Mouse (Mus musculus): ENCODE results near the gene Rnf135. TPM values are rescaled to one million over a fixed set of nuclear protein-coding genes. Genes with fewer than 3 reads are reported as not detected.

The Rnf135 gene
- polyA plus RNA-seq, 1 experiment, result 8.1 TPM

- 84% methylated on average over 7 of the region's 7 CpGs for WGBS
- no peak for DNase-seq
- TF ChIP-seq CTCF (IDR thresholded peaks at IDR 0.05; ENCODE audit: insufficient read depth, low read length) (no peak), POLR2A (IDR thresholded peaks at IDR 0.05; ENCODE audit: borderline replicate concordance, extremely low read depth, low read depth, low read length) (no peak)
- Histone ChIP-seq H3K4me1 (ENCODE audit: control insufficient read depth, insufficient read depth, low read length) (no peaks in the 10 kb centered on the region), H3K4me3 (replicated peaks; ENCODE audit: extremely low read depth, low read depth, low read length) (no peak overlapping the region)
These were observed 12.7 kb downstream of the Rnf135 start for GRCm38 (mm10) chr11:80196351-80196750.

DNA sequence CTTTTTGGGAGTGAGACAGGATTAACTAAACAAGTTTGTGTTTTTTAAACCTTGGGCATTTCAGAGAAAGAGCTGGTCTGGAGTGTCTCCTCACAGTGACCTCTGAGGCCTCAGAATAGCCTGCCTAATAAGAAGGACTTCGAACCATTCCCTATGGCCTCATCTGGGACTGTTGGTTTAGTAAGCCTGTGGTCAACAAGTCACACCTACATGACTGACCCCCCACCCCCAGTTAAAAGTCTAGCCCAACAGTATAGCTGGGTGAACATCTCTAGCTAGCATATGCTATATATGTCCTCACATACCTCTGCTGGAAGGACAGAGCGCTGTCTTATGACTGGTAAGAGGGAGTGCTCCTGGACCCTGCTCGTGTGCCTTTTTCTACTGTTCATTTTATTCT, 15.7 kb downstream of the Rnf135 start:
- DNase-seq, result no peak
- no peak for TF ChIP-seq CTCF (IDR thresholded peaks at IDR 0.05; ENCODE audit: insufficient read depth, low read length)
- TF ChIP-seq POLR2A (IDR thresholded peaks at IDR 0.05; ENCODE audit: borderline replicate concordance, extremely low read depth, low read depth, low read length), result no peak
- 96% methylated on average over 3 of the region's 3 CpGs for WGBS
- Histone ChIP-seq H3K4me1 (ENCODE audit: control insufficient read depth, insufficient read depth, low read length) (no peaks in the 10 kb centered on the region), H3K4me3 (replicated peaks; ENCODE audit: extremely low read depth, low read depth, low read length) (no peak overlapping the region)

- Histone ChIP-seq H3K4me3 (replicated peaks; ENCODE audit: extremely low read depth, low read depth, low read length) (no peak overlapping the region), H3K4me1 (ENCODE audit: control insufficient read depth, insufficient read depth, low read length) (no peaks in the 10 kb centered on the region)
- DNase-seq, result no peak
- 99% methylated on average over 2 of the region's 2 CpGs for WGBS
- TF ChIP-seq CTCF (IDR thresholded peaks at IDR 0.05; ENCODE audit: insufficient read depth, low read length) (no peak), POLR2A (IDR thresholded peaks at IDR 0.05; ENCODE audit: borderline replicate concordance, extremely low read depth, low read depth, low read length) (no peak)
These were observed 16.1 kb downstream of the Rnf135 start for GRCm38 (mm10) chr11:80199773-80200172.

GRCm38 (mm10) chr11:80200326-80200725, 16.7 kb downstream of the Rnf135 start:
- no peak overlapping the region for H3K4me3 ChIP-seq (replicated peaks; ENCODE audit: extremely low read depth, low read depth, low read length)
- H3K4me1 ChIP-seq (ENCODE audit: control insufficient read depth, insufficient read depth, low read length), result no peaks in the 10 kb centered on the region
- DNase-seq, result no peak
- WGBS, result 85% methylated on average over 1 of the region's 1 CpGs
- peak; percentile 34; the same call in 1 of the 2 replicates for TF ChIP-seq CTCF (IDR thresholded peaks at IDR 0.05; ENCODE audit: insufficient read depth, low read length)
- TF ChIP-seq POLR2A (IDR thresholded peaks at IDR 0.05; ENCODE audit: borderline replicate concordance, extremely low read depth, low read depth, low read length), result no peak

GRCm38 (mm10) chr11:80202296-80202695, 18.6 kb downstream of the Rnf135 start:
- Histone ChIP-seq H3K4me3 (replicated peaks; ENCODE audit: extremely low read depth, low read depth, low read length) (no peak overlapping the region), H3K4me1 (ENCODE audit: control insufficient read depth, insufficient read depth, low read length) (no peaks in the 10 kb centered on the region)
- no peak for DNase-seq
- WGBS, result 77% methylated on average over 6 of the region's 6 CpGs
- TF ChIP-seq POLR2A (IDR thresholded peaks at IDR 0.05; ENCODE audit: borderline replicate concordance, extremely low read depth, low read depth, low read length), result no peak
- no peak for TF ChIP-seq CTCF (IDR thresholded peaks at IDR 0.05; ENCODE audit: insufficient read depth, low read length)

GRCm38 (mm10) chr11:80204037-80204436, 20.4 kb downstream of the Rnf135 start:
- no peak overlapping the region for H3K4me3 ChIP-seq (replicated peaks; ENCODE audit: extremely low read depth, low read depth, low read length)
- 70% methylated on average over 3 of the region's 3 CpGs for WGBS
- no peak for DNase-seq
- no peaks in the 10 kb centered on the region for H3K4me1 ChIP-seq (ENCODE audit: control insufficient read depth, insufficient read depth, low read length)
- TF ChIP-seq POLR2A (IDR thresholded peaks at IDR 0.05; ENCODE audit: borderline replicate concordance, extremely low read depth, low read depth, low read length), result no peak
- no peak for TF ChIP-seq CTCF (IDR thresholded peaks at IDR 0.05; ENCODE audit: insufficient read depth, low read length)

- no peak for DNase-seq
- TF ChIP-seq POLR2A (IDR thresholded peaks at IDR 0.05; ENCODE audit: borderline replicate concordance, extremely low read depth, low read depth, low read length) (no peak), CTCF (IDR thresholded peaks at IDR 0.05; ENCODE audit: insufficient read depth, low read length) (no peak)
- H3K4me3 ChIP-seq (replicated peaks; ENCODE audit: extremely low read depth, low read depth, low read length), result no peak overlapping the region
- no peaks in the 10 kb centered on the region for H3K4me1 ChIP-seq (ENCODE audit: control insufficient read depth, insufficient read depth, low read length)
- WGBS, result 52% methylated on average over 5 of the region's 5 CpGs
These were observed 21.3 kb downstream of the Rnf135 start for GRCm38 (mm10) chr11:80204941-80205340.

DNA sequence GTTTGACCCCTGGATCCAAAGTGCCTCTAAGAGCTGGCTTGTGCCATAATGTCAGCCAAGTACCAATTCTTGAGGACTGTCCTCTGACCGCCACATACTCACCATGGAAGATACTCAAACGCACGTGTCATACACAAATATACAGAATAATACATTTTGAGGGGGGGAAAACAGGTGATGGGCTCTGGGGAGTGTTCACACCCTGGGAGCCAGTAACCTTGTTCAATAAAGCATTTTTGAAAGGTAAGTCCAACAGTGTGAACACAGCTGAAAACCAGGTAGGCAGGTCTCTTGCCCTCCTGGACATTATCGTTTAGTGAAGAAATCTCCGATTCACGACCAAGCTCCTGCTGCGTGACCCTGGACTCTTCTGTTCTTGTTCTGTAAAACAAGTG, 24.8 kb downstream of the Rnf135 start:
- WGBS, result 37% methylated on average over 7 of the region's 7 CpGs
- no peak for DNase-seq
- TF ChIP-seq CTCF (IDR thresholded peaks at IDR 0.05; ENCODE audit: insufficient read depth, low read length) (no peak), POLR2A (IDR thresholded peaks at IDR 0.05; ENCODE audit: borderline replicate concordance, extremely low read depth, low read depth, low read length) (no peak)
- H3K4me3 ChIP-seq (replicated peaks; ENCODE audit: extremely low read depth, low read depth, low read length), result no peak overlapping the region
- H3K4me1 ChIP-seq (ENCODE audit: control insufficient read depth, insufficient read depth, low read length), result peaks cover 3% of the 10 kb centered on the region; the same call in 1 of the 2 replicates

DNA sequence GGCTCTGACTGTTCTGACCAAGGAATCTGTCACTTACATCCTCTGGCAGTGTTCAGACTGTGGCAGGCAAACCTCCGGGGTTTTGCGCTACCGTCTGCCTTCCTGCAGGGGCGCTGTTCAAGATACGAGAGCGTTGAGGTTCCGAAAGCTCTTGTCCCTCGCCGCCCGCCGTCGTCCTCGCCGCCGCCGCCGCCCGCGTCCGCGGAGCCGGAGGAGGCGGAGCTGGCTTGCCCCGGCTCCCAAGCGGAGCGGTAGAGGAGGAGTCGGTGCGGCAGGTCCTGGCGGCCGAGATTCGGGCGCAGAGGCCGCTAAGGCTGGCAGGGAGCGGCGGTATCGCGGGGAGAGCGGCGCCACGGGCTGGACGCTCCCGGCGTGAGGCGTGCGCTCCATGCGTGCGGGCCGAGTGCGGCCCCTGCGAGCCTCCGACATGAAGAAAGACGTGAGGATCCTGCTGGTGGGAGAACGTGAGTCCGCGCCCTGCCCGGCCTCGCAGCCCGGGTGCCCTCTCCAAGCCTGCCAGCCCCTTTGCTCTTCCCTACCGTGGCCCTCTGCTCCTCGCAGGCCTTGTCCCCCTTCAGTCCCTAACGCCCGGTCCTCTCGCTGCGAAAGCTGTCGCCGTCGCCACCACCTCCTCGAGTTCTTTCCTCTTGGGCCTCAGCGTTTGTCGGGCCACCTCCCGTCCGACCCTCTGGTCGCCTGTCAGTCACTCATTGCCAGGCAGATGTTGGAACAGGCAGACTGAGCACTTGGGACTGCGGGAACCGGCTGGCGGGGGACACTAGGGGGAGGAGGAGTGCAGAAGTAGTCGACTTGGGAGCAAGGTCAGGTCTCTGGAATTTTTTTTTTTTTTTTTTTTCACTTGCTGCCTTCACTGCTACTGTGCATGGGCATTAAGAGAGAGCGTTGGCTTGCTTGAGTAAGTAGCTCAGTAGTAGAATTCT, 25.5 kb downstream of the Rnf135 start, which contains the start of gene Rhot1:
Gene Rhot1, plus strand, starts transcription at position 160 of the 941 bp plus-strand sequence.
- DNase-seq, result peak; percentile 96
- H3K4me1 ChIP-seq (ENCODE audit: control insufficient read depth, insufficient read depth, low read length), result peaks cover 3% of the 10 kb centered on the region; the same call in 1 of the 2 replicates
- peak within 1 kb of the TSS; percentile 84 for H3K4me3 ChIP-seq (replicated peaks; ENCODE audit: extremely low read depth, low read depth, low read length)
- TF ChIP-seq CTCF (IDR thresholded peaks at IDR 0.05; ENCODE audit: insufficient read depth, low read length), result peak; percentile 84
- TF ChIP-seq POLR2A (IDR thresholded peaks at IDR 0.05; ENCODE audit: borderline replicate concordance, extremely low read depth, low read depth, low read length), result peak; percentile 61; the same call in 1 of the 2 replicates
- WGBS, result under 1% methylated on average over 78 of the region's 78 CpGs
